Mouse (Mus musculus) forebrain, embryonic 13.5 days (tissue): ENCODE measurements around the gene Irf9. TPM values are rescaled to one million over a fixed set of nuclear protein-coding genes. Genes with fewer than 3 reads are reported as not detected.

Source experiments
- ATAC-seq: fragments of 200-750 bp; cut with Nextera tagmentation; 2 replicates; pipeline ENCODE4 v1.8.0; 2017
- H3K27ac ChIP-seq: fragments of 300-500 bp; sonication (generic); 2 replicates; pipeline ENCODE4 v1.5.1; 2015; ENCODE audit warnings: inconsistent platforms, mild to moderate bottlenecking, moderate library complexity
- H3K27me3 ChIP-seq: fragments of 300-500 bp; sonication (generic); 2 replicates; pipeline ENCODE4 v1.6.1; 2015; ENCODE audit warnings: mild to moderate bottlenecking, inconsistent platforms
- H3K36me3 ChIP-seq: fragments of 300-500 bp; sonication (generic); 2 replicates; pipeline ENCODE4 v1.6.1; 2015; ENCODE audit warnings: mild to moderate bottlenecking, inconsistent platforms; ENCODE audit not compliant: poor library complexity, severe bottlenecking
- H3K4me1 ChIP-seq: fragments of 300-500 bp; sonication (generic); 2 replicates; pipeline ENCODE4 v1.6.1; 2015; ENCODE audit warnings: inconsistent platforms
- H3K4me2 ChIP-seq: fragments of 300-500 bp; sonication (generic); 2 replicates; pipeline ENCODE4 v1.6.1; 2015; ENCODE audit warnings: inconsistent platforms, mild to moderate bottlenecking, moderate library complexity
- H3K4me3 ChIP-seq: fragments of 300-500 bp; sonication (generic); 2 replicates; pipeline ENCODE4 v1.5.1; 2015; ENCODE audit warnings: mild to moderate bottlenecking, inconsistent platforms
- H3K9ac ChIP-seq: fragments of 300-500 bp; sonication (generic); 2 replicates; pipeline ENCODE4 v1.6.1; 2015; ENCODE audit warnings: mild to moderate bottlenecking, inconsistent platforms
- H3K9me3 ChIP-seq: fragments of 300-500 bp; sonication (generic); replicated peaks from 2 replicates; pipeline ENCODE4 v1.6.1; 2016; ENCODE audit warnings: inconsistent platforms
- WGBS: fragments of 180-500 bp; shearing (Covaris S2); methylation state at CpG from one replicate; pipeline ENCODE4 v1.1.7; 2015; 5-methylcytosine and 5-hydroxymethylcytosine counted together
- polyA plus RNA-seq: library from polyadenylated mRNA; unstranded; fragments of >200 nt; fragmentation: Nextera tagmentation; extraction: Ambion mirVana; gene quantifications from 2 replicates; pipeline ENCODE4 v1.2.1, GENCODE M21; 2015

The Irf9 gene
- polyA plus RNA-seq, 1 experiment from 2014 or later, result 7.2 TPM

GRCm38 (mm10) chr14:55570588-55570987 is 32.8 kb upstream of the Irf9 start:
- no peaks in the 10 kb centered on the region for H3K27me3 ChIP-seq
- H3K27ac ChIP-seq, result no peak overlapping the region
- no peaks in the 10 kb centered on the region for H3K4me1 ChIP-seq
- ATAC-seq, result no peak
- H3K4me2 ChIP-seq, result no peak overlapping the region
- H3K4me3 ChIP-seq, result no peak overlapping the region
- H3K36me3 ChIP-seq, result peaks cover 52% of the 10 kb centered on the region
- no peaks in the 10 kb centered on the region for H3K9me3 ChIP-seq
- WGBS, result 88% methylated on average over 2 of the region's 2 CpGs
- H3K9ac ChIP-seq, result no peak overlapping the region

GRCm38 (mm10) chr14:55571760-55572159 is 31.6 kb upstream of the Irf9 start:
- Histone ChIP-seq H3K36me3 (peaks cover 40% of the 10 kb centered on the region), H3K9ac (no peak overlapping the region), H3K27me3 (no peaks in the 10 kb centered on the region), H3K4me2 (no peak overlapping the region), H3K4me1 (no peaks in the 10 kb centered on the region), H3K27ac (no peak overlapping the region), H3K4me3 (no peak overlapping the region), H3K9me3 (no peaks in the 10 kb centered on the region)
- ATAC-seq, result no peak

- WGBS, result 92% methylated on average over 6 of the region's 8 CpGs
- H3K4me2 ChIP-seq, result no peak within 1 kb of the TSS
- peaks cover 14% of the 10 kb centered on the region for H3K4me1 ChIP-seq
- no peak within 1 kb of the TSS for H3K9ac ChIP-seq
- no peak within 1 kb of the TSS for H3K27ac ChIP-seq
- H3K4me3 ChIP-seq, result no peak within 1 kb of the TSS
- peaks cover 13% of the 10 kb centered on the region; the same call in 1 of the 2 replicates for H3K36me3 ChIP-seq
- no peaks in the 10 kb centered on the region for H3K27me3 ChIP-seq
- no peaks in the 10 kb centered on the region for H3K9me3 ChIP-seq
- no peak for ATAC-seq
Measured at GRCm38 (mm10) chr14:55575302-55575701, 28.1 kb upstream of the Irf9 start, which contains the start of gene Fitm1. Gene Fitm1, plus strand, starts transcription at chr14:55575617.

- WGBS, result 78% methylated on average over 13 of the region's 13 CpGs
- Histone ChIP-seq H3K9ac (no peak overlapping the region), H3K9me3 (no peaks in the 10 kb centered on the region), H3K27ac (no peak overlapping the region), H3K4me3 (no peak overlapping the region), H3K4me1 (peaks cover 14% of the 10 kb centered on the region), H3K4me2 (no peak overlapping the region), H3K27me3 (no peaks in the 10 kb centered on the region), H3K36me3 (peaks cover 13% of the 10 kb centered on the region)
- no peak for ATAC-seq
Measured at GRCm38 (mm10) chr14:55575711-55576110, 27.7 kb upstream of the Irf9 start.

GRCm38 (mm10) chr14:55576376-55576775 is 27.0 kb upstream of the Irf9 start:
- H3K4me1 ChIP-seq, result peaks cover 14% of the 10 kb centered on the region
- no peaks in the 10 kb centered on the region for H3K27me3 ChIP-seq
- WGBS, result 82% methylated on average over 16 of the region's 16 CpGs
- no peak overlapping the region for H3K9ac ChIP-seq
- H3K9me3 ChIP-seq, result no peaks in the 10 kb centered on the region
- ATAC-seq, result no peak
- H3K4me3 ChIP-seq, result no peak overlapping the region
- peaks cover 18% of the 10 kb centered on the region for H3K36me3 ChIP-seq
- no peak overlapping the region for H3K4me2 ChIP-seq
- H3K27ac ChIP-seq, result no peak overlapping the region

- Histone ChIP-seq H3K4me3 (peak within 1 kb of the TSS; percentile 64), H3K36me3 (peaks cover 25% of the 10 kb centered on the region), H3K4me1 (peaks cover 14% of the 10 kb centered on the region), H3K9me3 (no peaks in the 10 kb centered on the region), H3K27me3 (no peaks in the 10 kb centered on the region), H3K27ac (peak within 1 kb of the TSS; percentile 87), H3K4me2 (peak within 1 kb of the TSS; percentile 89), H3K9ac (peak within 1 kb of the TSS; percentile 84)
- WGBS, result 1% methylated on average over 32 of the region's 32 CpGs
- peak; percentile 95 for ATAC-seq
Measured at GRCm38 (mm10) chr14:55577871-55578667, 25.3 kb upstream of the Irf9 start, which contains the start of gene Psme1. Gene Psme1, plus strand, starts transcription at chr14:55578123.

- Histone ChIP-seq H3K9me3 (no peaks in the 10 kb centered on the region), H3K27me3 (no peaks in the 10 kb centered on the region), H3K9ac (peak overlapping the region; percentile 84), H3K4me2 (peak overlapping the region; percentile 89), H3K4me3 (peak overlapping the region; percentile 64), H3K36me3 (peaks cover 25% of the 10 kb centered on the region), H3K27ac (peak overlapping the region; percentile 87), H3K4me1 (peaks cover 14% of the 10 kb centered on the region)
- WGBS, result 32% methylated on average over 6 of the region's 6 CpGs
- ATAC-seq, result peak; percentile 31
Measured at GRCm38 (mm10) chr14:55578668-55579269, 24.6 kb upstream of the Irf9 start.

GRCm38 (mm10) chr14:55579511-55580496 is 23.6 kb upstream of the Irf9 start:
- no peak for ATAC-seq
- Histone ChIP-seq H3K27ac (no peak overlapping the region), H3K9me3 (no peaks in the 10 kb centered on the region), H3K4me3 (no peak overlapping the region), H3K4me2 (peak overlapping the region; percentile 89; the same call in 1 of the 2 replicates), H3K4me1 (peaks cover 20% of the 10 kb centered on the region), H3K9ac (no peak overlapping the region), H3K36me3 (peaks cover 25% of the 10 kb centered on the region), H3K27me3 (no peaks in the 10 kb centered on the region)
- WGBS, result 90% methylated on average over 23 of the region's 23 CpGs

- Histone ChIP-seq H3K4me3 (no peak overlapping the region), H3K27me3 (no peaks in the 10 kb centered on the region), H3K27ac (no peak overlapping the region), H3K9me3 (no peaks in the 10 kb centered on the region), H3K4me1 (peaks cover 24% of the 10 kb centered on the region), H3K36me3 (peaks cover 25% of the 10 kb centered on the region), H3K4me2 (no peak overlapping the region), H3K9ac (no peak overlapping the region)
- 96% methylated on average over 16 of the region's 16 CpGs for WGBS
- no peak for ATAC-seq
Measured at GRCm38 (mm10) chr14:55580731-55581130, 22.6 kb upstream of the Irf9 start.

GRCm38 (mm10) chr14:55581981-55582681 is 21.2 kb upstream of the Irf9 start:
- Histone ChIP-seq H3K4me1 (peaks cover 24% of the 10 kb centered on the region), H3K36me3 (peaks cover 30% of the 10 kb centered on the region), H3K27ac (no peak overlapping the region), H3K9me3 (no peaks in the 10 kb centered on the region), H3K4me2 (no peak overlapping the region), H3K4me3 (no peak overlapping the region), H3K9ac (no peak overlapping the region), H3K27me3 (no peaks in the 10 kb centered on the region)
- no peak for ATAC-seq
- 72% methylated on average over 9 of the region's 9 CpGs for WGBS

GRCm38 (mm10) chr14:55584303-55584701 is 19.1 kb upstream of the Irf9 start:
- Histone ChIP-seq H3K4me1 (peaks cover 14% of the 10 kb centered on the region), H3K27ac (no peak overlapping the region), H3K9ac (peak overlapping the region; percentile 56; the same call in 1 of the 2 replicates), H3K27me3 (no peaks in the 10 kb centered on the region), H3K36me3 (peaks cover 39% of the 10 kb centered on the region), H3K4me3 (peak overlapping the region; percentile 40), H3K9me3 (no peaks in the 10 kb centered on the region), H3K4me2 (peak overlapping the region; percentile 70)
- 35% methylated on average over 5 of the region's 5 CpGs for WGBS
- no peak for ATAC-seq
